Mouse (Mus musculus) limb, embryonic 14.5 days (tissue): Measurements from ENCODE around the gene Micall2. TPM values are rescaled to one million over a fixed set of nuclear protein-coding genes. Genes with fewer than 3 reads are reported as not detected.
A peak's percentile ranks its signal among the peaks of the same experiment; 100 is the strongest.

ENCODE experiments used
- ATAC-seq: fragments of 200-750 bp; cut with Nextera tagmentation; 2 replicates; pipeline ENCODE4 v1.8.0; 2017; ENCODE audit warnings: low read depth, moderate number of reproducible peaks, moderate TSS enrichment; ENCODE audit not compliant: low FRiP score
- DNase-seq: peaks from one replicate; pipeline ENCODE4 v3.0.0-alpha.2; 2015; ENCODE audit warnings: low spot score
- H3K27ac ChIP-seq: fragments of 300-500 bp; sonication (generic); replicated peaks from 2 replicates; pipeline ENCODE4 v1.5.1; 2014; ENCODE audit warnings: low read depth, mild to moderate bottlenecking, low read length, moderate library complexity, mixed read lengths
- H3K27me3 ChIP-seq: fragments of 300-500 bp; sonication (generic); 2 replicates; pipeline ENCODE4 v1.6.1; 2014; ENCODE audit warnings: low read length, mixed read lengths; ENCODE audit not compliant: control insufficient read depth, insufficient read depth
- H3K36me3 ChIP-seq: fragments of 300-500 bp; sonication (generic); 2 replicates; pipeline ENCODE4 v1.6.1; 2014; ENCODE audit warnings: mild to moderate bottlenecking, low read length, moderate library complexity, mixed read lengths; ENCODE audit not compliant: control insufficient read depth, insufficient read depth
- H3K4me1 ChIP-seq: fragments of 300-500 bp; sonication (generic); 2 replicates; pipeline ENCODE4 v1.6.1; 2014; ENCODE audit warnings: antibody characterized with exemption, low read length, mixed read lengths; ENCODE audit not compliant: control insufficient read depth, insufficient read depth
- H3K4me2 ChIP-seq: fragments of 300-500 bp; sonication (generic); replicated peaks from 2 replicates; pipeline ENCODE4 v1.6.1; 2014; ENCODE audit warnings: low read depth, mild to moderate bottlenecking, low read length, moderate library complexity; ENCODE audit not compliant: severe bottlenecking
- H3K4me3 ChIP-seq: fragments of 300-500 bp; sonication (generic); replicated peaks from 2 replicates; pipeline ENCODE4 v1.5.1; 2014; ENCODE audit warnings: low read length
- H3K9ac ChIP-seq: fragments of 300-500 bp; sonication (generic); 2 replicates; pipeline ENCODE4 v1.6.1; 2014; ENCODE audit warnings: mild to moderate bottlenecking, low read depth, low read length, moderate library complexity; ENCODE audit not compliant: severe bottlenecking
- H3K9me3 ChIP-seq: fragments of 300-500 bp; sonication (generic); 2 replicates; pipeline ENCODE4 v1.6.1; 2016; ENCODE audit warnings: low read length; ENCODE audit not compliant: control insufficient read depth
- POLR2A ChIP-seq: fragments of 200-500 bp; IDR thresholded peaks from 2 replicates; pipeline ENCODE4 v1.8.0; 2012; ENCODE audit warnings: inconsistent platforms, mild to moderate bottlenecking, moderate library complexity, borderline replicate concordance; ENCODE audit not compliant: insufficient read depth, insufficient read length; ENCODE audit errors: extremely low read depth
- WGBS: fragments of 180-500 bp; shearing (Covaris S2); extraction: QIAGEN DNeasy Blood & Tissue Kit; methylation state at CpG from one replicate; pipeline ENCODE4 v1.1.7; 2014; 5-methylcytosine and 5-hydroxymethylcytosine counted together
- polyA plus RNA-seq, 2 experiments: library from polyadenylated mRNA; depleted of rRNA in 1 of 2; stranded (reverse) in 1 of 2; unstranded in 1 of 2; fragments of >200 nt; fragmentation: Nextera tagmentation in 1 of 2; extraction: Ambion mirVana in 1 of 2; gene quantifications; 2 replicates each; pipeline versions ENCODE4 v1.2.1 to v1.2.3; 2012 to 2014

Gene Micall2
- polyA plus RNA-seq (2012; rRNA removed) (6.5 and 7.0 TPM in 2 replicates), polyA plus RNA-seq (2014; fragmentation: Nextera tagmentation; extraction: Ambion mirVana) (5.5 and 7.4 TPM in 2 replicates)

DNA sequence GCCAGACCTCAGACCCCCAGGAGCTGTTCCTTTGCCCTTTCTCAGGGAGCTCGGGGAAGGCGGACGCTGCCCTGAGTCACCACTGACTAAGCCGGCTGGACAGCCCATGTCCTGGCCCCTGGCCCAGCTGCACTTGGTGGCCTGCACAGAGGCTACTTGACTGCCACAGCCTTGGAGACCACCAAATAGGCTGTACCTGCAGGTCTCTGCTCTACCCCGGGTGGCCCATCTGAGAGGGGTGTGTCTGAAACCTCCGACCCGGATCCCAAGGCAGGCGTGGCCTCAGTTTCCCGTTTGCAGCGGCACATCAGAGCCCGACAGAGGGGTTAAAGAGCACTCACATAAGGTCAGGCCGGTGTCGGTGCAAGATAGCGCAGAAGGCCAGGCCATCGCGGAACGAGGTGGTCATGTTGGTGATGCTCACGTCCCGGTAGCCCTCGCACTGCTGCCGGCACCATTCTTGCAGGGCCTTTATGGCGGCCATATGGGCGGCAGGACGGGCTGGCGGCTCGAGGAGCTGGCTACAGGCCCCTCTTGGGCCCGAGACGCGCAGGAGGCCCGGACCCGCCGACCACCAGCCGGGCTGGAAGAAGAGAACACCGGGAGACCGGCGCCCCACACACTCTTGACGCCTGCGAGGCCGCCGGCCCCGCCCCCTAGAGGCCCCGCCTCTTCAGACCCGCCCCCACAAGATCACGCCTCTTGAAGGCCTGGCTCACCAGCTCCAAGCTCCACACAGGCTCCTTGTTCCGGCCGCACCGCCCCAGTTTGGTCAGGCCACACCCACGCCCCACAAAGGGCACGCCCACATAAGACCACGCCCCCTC lies at the start of gene Micall2:
Gene Micall2 (minus strand): TSS at position 660 of the 827 bp plus-strand sequence.
- whole genome bisulfite sequencing, result 6% methylated on average over 39 of the region's 50 CpGs
- Histone ChIP-seq H3K4me3 (peak within 1 kb of the TSS; percentile 54), H3K9me3 (no peaks in the 10 kb centered on the region), H3K27me3 (no peaks in the 10 kb centered on the region), H3K4me1 (peaks cover 34% of the 10 kb centered on the region), H3K27ac (peak within 1 kb of the TSS; percentile 67), H3K36me3 (no peaks in the 10 kb centered on the region), H3K9ac (peak within 1 kb of the TSS; percentile 55), H3K4me2 (peak within 1 kb of the TSS; percentile 98)
- ATAC-seq (peak; percentile 96), DNase-seq (peak; percentile 95)
- TF ChIP-seq POLR2A, result no peak

GRCm38 (mm10) chr5:139781406-139781805 lies 45.3 kb upstream of the Micall2 start:
- H3K27me3 ChIP-seq, result no peaks in the 10 kb centered on the region
- WGBS, result 83% methylated on average over 8 of the region's 8 CpGs

GRCm38 (mm10) chr5:139776966-139777365 lies 40.8 kb upstream of the Micall2 start:
- Histone ChIP-seq H3K27ac (no peak overlapping the region), H3K4me2 (no peak overlapping the region), H3K9me3 (no peaks in the 10 kb centered on the region), H3K9ac (no peak overlapping the region), H3K27me3 (no peaks in the 10 kb centered on the region), H3K4me3 (no peak overlapping the region), H3K4me1 (no peaks in the 10 kb centered on the region; the same call in 1 of the 2 replicates), H3K36me3 (peaks cover 16% of the 10 kb centered on the region)
- DNase-seq (no peak), ATAC-seq (no peak)
- WGBS, result 74% methylated on average over 5 of the region's 5 CpGs
- no peak for TF ChIP-seq POLR2A

More at GRCm38 (mm10) chr5:139781406-139781805, 45.3 kb upstream of the Micall2 start:
- Histone ChIP-seq H3K36me3 (no peaks in the 10 kb centered on the region), H3K4me1 (no peaks in the 10 kb centered on the region), H3K4me2 (no peak overlapping the region), H3K4me3 (no peak overlapping the region), H3K9me3 (no peaks in the 10 kb centered on the region), H3K27ac (no peak overlapping the region), H3K9ac (no peak overlapping the region)
- DNase-seq (no peak), ATAC-seq (no peak)
- TF ChIP-seq POLR2A, result no peak

GRCm38 (mm10) chr5:139775216-139775926 lies 39.2 kb upstream of the Micall2 start, which contains the start of gene Ints1:
Gene Ints1 (minus strand): TSS chr5:139775674.
- Histone ChIP-seq H3K9me3 (no peaks in the 10 kb centered on the region), H3K4me1 (no peaks in the 10 kb centered on the region; the same call in 1 of the 2 replicates), H3K27me3 (no peaks in the 10 kb centered on the region), H3K27ac (no peak within 1 kb of the TSS), H3K4me2 (peak within 1 kb of the TSS; percentile 77), H3K9ac (peak within 1 kb of the TSS; percentile 81), H3K4me3 (peak within 1 kb of the TSS; percentile 99), H3K36me3 (peaks cover 32% of the 10 kb centered on the region)
- peak; percentile 94 for ATAC-seq
- under 1% methylated on average over 55 of the region's 55 CpGs for WGBS
- TF ChIP-seq POLR2A, result 0 out of 2 replicates have a peak, but pooled peaks have one; percentile 30
- peak; percentile 99 for DNase-seq

GRCm38 (mm10) chr5:139768216-139768615 lies 32.1 kb upstream of the Micall2 start:
- Histone ChIP-seq H3K9ac (no peak overlapping the region), H3K27me3 (no peaks in the 10 kb centered on the region), H3K36me3 (peaks cover 93% of the 10 kb centered on the region), H3K4me2 (no peak overlapping the region), H3K27ac (no peak overlapping the region), H3K4me1 (no peaks in the 10 kb centered on the region), H3K4me3 (no peak overlapping the region), H3K9me3 (no peaks in the 10 kb centered on the region)
- ATAC-seq (no peak), DNase-seq (no peak)
- no peak for TF ChIP-seq POLR2A
- WGBS, result 93% methylated on average over 8 of the region's 8 CpGs
